Mouse (Mus musculus): ENCODE data around the gene Dscam. TPM values are rescaled to one million over a fixed set of nuclear protein-coding genes. Genes with fewer than 3 reads are reported as not detected.

Gene Dscam
- 0.05 TPM for polyA plus RNA-seq (2017; shearing (Covaris generic))

DNA sequence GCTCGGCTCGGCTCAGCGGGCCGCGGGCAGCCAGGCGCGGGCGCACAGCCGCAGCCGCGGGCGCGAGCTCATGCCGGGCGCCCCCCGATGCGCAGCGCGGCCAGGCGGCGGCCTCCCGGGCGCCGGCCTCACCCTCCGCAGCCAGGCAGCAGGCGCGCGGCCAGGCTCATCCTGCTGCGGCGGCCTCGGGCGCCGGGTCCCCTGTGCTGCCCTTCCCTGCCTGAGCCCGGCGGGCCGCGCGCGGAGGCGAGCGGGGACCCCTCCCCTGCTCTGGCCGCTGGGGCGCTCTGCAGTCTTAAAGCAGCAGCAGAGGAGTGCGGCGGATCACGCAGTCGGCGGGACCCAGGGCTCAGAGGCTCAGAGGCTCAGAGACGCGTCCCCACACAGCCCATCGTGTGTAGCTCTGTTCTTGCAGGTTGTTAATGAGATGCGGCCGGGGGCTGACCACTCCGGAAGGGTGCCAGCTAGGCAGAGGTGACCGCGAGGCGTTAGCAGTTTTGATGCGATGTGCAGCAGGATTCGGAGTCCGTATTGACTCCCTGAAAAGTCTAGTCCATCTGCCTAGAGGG is at the start of gene Dscam:
Dscam (minus strand) TSS at position 240 of the 569 bp plus-strand sequence.

Other genes with a start within 250 kb of the Dscam start
- gene Bace2, start 186.0 kb upstream of the Dscam start, polyA plus RNA-seq (2017; shearing (Covaris generic)), result not detected

All from naive thymus-derived CD4-positive, alpha-beta T cell, adult 5 months (primary cell).